Mouse (Mus musculus) c-Kit-positive CD71-positive TER-119-positive erythroid progenitor cells, embryonic 14.5 days (primary cell): ENCODE data around the gene Strn3.
"Not testable (repeated sequence)": the region's sequence is repeated elsewhere in the genome, so short reads cannot be mapped to it uniquely, and the experiment has no call there.

Experiments
- DNase-seq: peaks from one replicate; pipeline ENCODE4 v3.0.0-alpha.2; 2013; ENCODE audit warnings: low spot score

Strn3 gene

GRCm38 (mm10) chr12:51612361-51612760 is 79.3 kb downstream of the Strn3 start:
- DNase-seq, result no peak

DNA sequence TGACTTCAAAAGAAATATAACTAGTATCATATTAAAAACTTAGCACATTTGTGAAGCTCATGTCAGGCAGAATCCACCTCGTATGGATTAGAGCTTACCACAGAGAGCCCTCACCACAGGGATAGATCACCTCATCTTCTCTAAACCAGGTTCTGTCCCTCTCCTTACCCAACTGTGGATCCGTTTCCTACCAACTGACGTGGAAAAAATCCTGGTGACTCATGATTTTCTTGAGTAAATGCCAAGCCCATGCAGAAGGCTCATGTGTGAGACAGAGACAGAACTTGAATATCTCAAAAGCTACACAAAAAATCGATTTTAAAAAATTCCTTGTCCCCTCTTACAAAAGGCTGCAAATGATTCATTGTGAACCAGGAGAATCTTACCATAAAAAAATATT is 85.6 kb downstream of the Strn3 start:
- no peak for DNase-seq

GRCm38 (mm10) chr12:51603306-51603705 is 88.4 kb downstream of the Strn3 start:
- no peak for DNase-seq

GRCm38 (mm10) chr12:51594030-51594470 is 97.6 kb downstream of the Strn3 start:
- no peak for DNase-seq

GRCm38 (mm10) chr12:51593229-51594029 is 98.3 kb downstream of the Strn3 start, which contains the start of gene Coch:
Gene Coch (plus strand): TSS chr12:51593341.
- no peak for DNase-seq

DNA sequence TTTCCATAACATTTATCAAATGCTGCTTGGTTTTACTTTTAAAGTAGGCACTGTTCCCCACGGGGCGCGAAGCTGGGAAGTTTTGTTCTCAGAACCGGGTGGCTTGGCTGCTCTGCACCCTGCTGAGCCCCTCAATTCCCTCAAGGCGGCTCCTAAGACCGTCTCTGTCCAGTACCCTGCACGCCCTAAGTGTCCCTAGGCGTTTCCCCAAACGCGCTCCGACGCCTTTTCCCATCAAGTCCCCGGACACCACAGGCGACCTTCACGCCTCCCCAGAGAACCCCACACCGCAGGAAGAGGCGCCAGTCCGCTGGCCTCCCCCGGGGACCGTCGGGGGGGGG is 98.8 kb downstream of the Strn3 start:
- no peak for DNase-seq

DNA sequence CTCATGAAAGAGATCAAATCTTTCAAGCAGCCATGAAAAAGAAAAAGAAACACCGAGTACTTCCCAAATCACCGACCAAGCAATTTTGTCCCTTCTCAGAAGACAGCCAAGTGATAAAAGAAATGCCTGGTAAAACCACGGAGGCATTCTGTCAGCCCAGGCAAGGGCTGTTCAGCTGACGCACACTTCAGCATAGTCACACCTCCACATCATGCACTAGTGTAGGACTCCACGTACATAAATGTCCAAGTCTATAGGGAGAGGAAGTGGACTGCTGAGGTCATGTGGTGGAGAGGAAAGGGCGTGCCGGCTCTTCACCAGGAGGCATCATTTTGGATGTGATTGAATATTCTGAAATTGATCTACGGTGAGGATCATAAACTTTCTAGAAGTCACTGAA is 99.8 kb downstream of the Strn3 start:
- no peak for DNase-seq

DNA sequence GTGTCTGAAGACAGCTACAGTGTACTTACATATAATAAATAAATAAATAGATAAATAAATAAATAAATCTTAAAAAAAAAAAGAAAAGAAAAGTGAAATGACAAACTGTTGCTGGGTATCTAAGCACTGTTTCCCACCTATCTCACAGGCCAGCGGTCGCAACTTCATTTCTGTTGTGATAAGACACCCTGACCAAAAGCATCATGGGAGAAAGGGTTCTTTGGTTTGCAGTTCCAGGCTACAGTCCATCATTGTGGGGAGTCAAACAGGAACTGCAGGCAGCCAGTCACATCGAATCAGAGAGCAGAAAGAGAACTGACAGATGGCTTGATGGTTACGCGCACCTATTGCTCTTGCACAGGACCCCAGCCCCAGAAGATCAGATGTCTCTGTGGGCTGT is 102.4 kb downstream of the Strn3 start:
- DNase-seq, result no peak

GRCm38 (mm10) chr12:51577816-51578215 is 113.9 kb downstream of the Strn3 start:
- not testable (repeated sequence) for DNase-seq

- no peak for DNase-seq
Observed at GRCm38 (mm10) chr12:51572651-51573050, 119.0 kb downstream of the Strn3 start.

DNA sequence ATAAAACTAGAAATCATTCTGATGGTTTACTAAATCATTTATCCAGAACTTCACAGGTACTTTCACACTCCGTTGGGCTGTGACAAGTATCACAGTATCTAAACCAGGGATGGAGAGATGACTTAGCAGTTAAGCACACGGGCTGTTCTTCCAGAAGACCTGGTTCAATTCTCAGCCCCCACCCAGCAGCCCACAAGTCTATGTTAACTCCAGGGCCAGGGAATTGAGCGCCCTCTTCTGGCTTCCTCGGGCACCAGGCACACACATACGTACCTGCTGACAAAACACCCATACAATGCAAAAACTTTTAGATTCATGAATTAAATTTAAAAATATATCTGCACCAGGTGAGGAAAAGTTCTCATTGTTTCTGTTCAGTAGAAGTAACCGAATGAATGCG is 121.8 kb downstream of the Strn3 start:
- peak; percentile 7 for DNase-seq

GRCm38 (mm10) chr12:51569472-51569871 is 122.2 kb downstream of the Strn3 start:
- no peak for DNase-seq

- peak; percentile 8 for DNase-seq
Observed at GRCm38 (mm10) chr12:51567225-51567624, 124.5 kb downstream of the Strn3 start.

GRCm38 (mm10) chr12:51561416-51561815 is 130.3 kb downstream of the Strn3 start:
- no peak for DNase-seq
